Mouse (Mus musculus) hindbrain, postnatal 0 days (tissue): ENCODE measurements around the gene Timp3. TPM values are rescaled to one million over a fixed set of nuclear protein-coding genes. Genes with fewer than 3 reads are reported as not detected.

Experiments used
- ATAC-seq: fragments of 200-750 bp; cut with Nextera tagmentation; 2 replicates; pipeline ENCODE4 v1.8.0; 2017; ENCODE audit warnings: mild to moderate bottlenecking, moderate TSS enrichment, moderate library complexity
- DNase-seq: peaks from one replicate; pipeline ENCODE4 v3.0.0-alpha.2; 2015; ENCODE audit warnings: low spot score
- H3K27ac ChIP-seq: fragments of 300-500 bp; sonication (generic); 2 replicates; pipeline ENCODE4 v1.5.1; 2014; ENCODE audit warnings: mild to moderate bottlenecking
- H3K27me3 ChIP-seq: fragments of 300-500 bp; sonication (generic); 2 replicates; pipeline ENCODE4 v1.6.1; 2014; ENCODE audit warnings: low read length, mixed read lengths; ENCODE audit not compliant: insufficient read depth
- H3K36me3 ChIP-seq: fragments of 300-500 bp; sonication (generic); 2 replicates; pipeline ENCODE4 v1.6.1; 2014; ENCODE audit warnings: low read length, mixed read lengths; ENCODE audit not compliant: insufficient read depth
- H3K4me1 ChIP-seq: fragments of 300-500 bp; sonication (generic); 2 replicates; pipeline ENCODE4 v1.6.1; 2014; ENCODE audit warnings: antibody characterized with exemption, low read length, mixed read lengths; ENCODE audit not compliant: insufficient read depth
- H3K4me2 ChIP-seq: fragments of 300-500 bp; sonication (generic); 2 replicates; pipeline ENCODE4 v1.6.1; 2014; ENCODE audit warnings: low read depth, mild to moderate bottlenecking, low read length, moderate library complexity, mixed read lengths
- H3K4me3 ChIP-seq: fragments of 300-500 bp; sonication (generic); 2 replicates; pipeline ENCODE4 v1.5.1; 2014; ENCODE audit warnings: low read length
- H3K9ac ChIP-seq: fragments of 300-500 bp; sonication (generic); replicated peaks from 2 replicates; pipeline ENCODE4 v1.6.1; 2014; ENCODE audit warnings: mild to moderate bottlenecking, low read length, moderate library complexity, mixed read lengths
- H3K9me3 ChIP-seq: fragments of 300-500 bp; sonication (generic); 2 replicates; pipeline ENCODE4 v1.6.1; 2016; ENCODE audit warnings: low read length, mixed read lengths
- CTCF ChIP-seq: IDR thresholded peaks from 2 replicates; pipeline ENCODE4 v1.5.1; 2016; ENCODE audit warnings: antibody characterized with exemption, control low read depth, low read depth
- WGBS: fragments of 180-500 bp; shearing (Covaris S2); extraction: QIAGEN DNeasy Blood & Tissue Kit; methylation state at CpG from one replicate; pipeline ENCODE4 v1.1.7; 2014; 5-methylcytosine and 5-hydroxymethylcytosine counted together
- polyA plus RNA-seq: library from polyadenylated mRNA; unstranded; fragments of >200 nt; fragmentation: Nextera tagmentation; extraction: Ambion mirVana; gene quantifications from 2 replicates; pipeline ENCODE4 v1.2.1, GENCODE M21; 2015
- total RNA-seq: library from RNA; depleted of rRNA; stranded (reverse); fragments of >200 nt; gene quantifications from 2 replicates; pipeline ENCODE4 v1.2.3, GENCODE M21; 2014

The Timp3 gene
- total and polyA plus RNA-seq, 2 experiments from 2014 or later = 60.0 to 162 TPM

- no peak overlapping the region for H3K4me2 ChIP-seq
- peaks cover 4% of the 10 kb centered on the region; the same call in 1 of the 2 replicates for H3K4me1 ChIP-seq
- no peaks in the 10 kb centered on the region for H3K36me3 ChIP-seq
- WGBS = 54% methylated on average over 7 of the region's 7 CpGs
- TF ChIP-seq CTCF = no peak
- H3K9me3 ChIP-seq = no peaks in the 10 kb centered on the region
- H3K27ac ChIP-seq = peak overlapping the region; percentile 52; the same call in 1 of the 2 replicates
- ATAC-seq (peak; percentile 24; the same call in 1 of the 2 replicates), DNase-seq (peak; percentile 40)
- H3K9ac ChIP-seq = no peak overlapping the region
- H3K27me3 ChIP-seq = no peaks in the 10 kb centered on the region
- H3K4me3 ChIP-seq = no peak overlapping the region
Measured at GRCm38 (mm10) chr10:86358307-86358975, 58.3 kb downstream of the Timp3 start.

- Histone ChIP-seq H3K4me1 (peaks cover 4% of the 10 kb centered on the region; the same call in 1 of the 2 replicates), H3K27me3 (no peaks in the 10 kb centered on the region), H3K4me3 (no peak overlapping the region), H3K27ac (peak overlapping the region; percentile 27), H3K9me3 (no peaks in the 10 kb centered on the region), H3K9ac (no peak overlapping the region), H3K4me2 (no peak overlapping the region), H3K36me3 (no peaks in the 10 kb centered on the region)
- 33% methylated on average over 2 of the region's 2 CpGs for WGBS
- ATAC-seq (peak; percentile 63; the same call in 1 of the 2 replicates), DNase-seq (peak; percentile 59)
- TF ChIP-seq CTCF = no peak
Measured at GRCm38 (mm10) chr10:86359208-86359607, 59.0 kb downstream of the Timp3 start.

DNA sequence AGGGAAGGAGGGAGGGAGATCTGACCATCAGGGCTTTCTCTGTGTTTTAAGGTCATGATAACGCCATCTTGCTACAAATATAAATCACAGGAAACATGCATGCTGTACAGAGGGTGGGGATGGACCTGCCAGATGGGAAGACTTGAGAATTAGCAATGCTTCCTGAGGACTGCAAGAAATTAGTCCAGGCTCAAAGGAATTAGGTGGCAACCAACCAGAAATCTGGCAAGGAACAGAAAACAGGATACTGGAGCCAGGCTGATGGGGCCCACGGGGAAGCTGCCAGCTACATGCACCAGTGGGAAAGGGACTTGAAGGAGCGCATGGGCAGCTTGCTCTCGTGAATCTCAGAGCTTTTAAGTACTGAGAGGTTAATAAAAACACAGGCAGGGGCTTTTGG is 59.5 kb downstream of the Timp3 start:
- peaks cover 4% of the 10 kb centered on the region; the same call in 1 of the 2 replicates for H3K4me1 ChIP-seq
- TF ChIP-seq CTCF = no peak
- H3K4me3 ChIP-seq = no peak overlapping the region
- H3K4me2 ChIP-seq = no peak overlapping the region
- H3K36me3 ChIP-seq = no peaks in the 10 kb centered on the region
- no peak overlapping the region for H3K9ac ChIP-seq
- DNase-seq (peak; percentile 77), ATAC-seq (peak; percentile 52; the same call in 1 of the 2 replicates)
- no peaks in the 10 kb centered on the region for H3K27me3 ChIP-seq
- 39% methylated on average over 4 of the region's 4 CpGs for whole genome bisulfite sequencing
- H3K9me3 ChIP-seq = no peaks in the 10 kb centered on the region
- H3K27ac ChIP-seq = peak overlapping the region; percentile 27

- TF ChIP-seq CTCF = no peak
- Histone ChIP-seq H3K9me3 (no peaks in the 10 kb centered on the region), H3K4me2 (no peak overlapping the region), H3K27me3 (no peaks in the 10 kb centered on the region), H3K36me3 (no peaks in the 10 kb centered on the region), H3K4me3 (no peak overlapping the region), H3K27ac (no peak overlapping the region), H3K9ac (no peak overlapping the region), H3K4me1 (peaks cover 4% of the 10 kb centered on the region; the same call in 1 of the 2 replicates)
- ATAC-seq (no peak), DNase-seq (no peak)
- WGBS = 85% methylated on average over 8 of the region's 8 CpGs
Measured at GRCm38 (mm10) chr10:86363669-86364309, 63.6 kb downstream of the Timp3 start.

GRCm38 (mm10) chr10:86365632-86366092 is 65.5 kb downstream of the Timp3 start:
- no peaks in the 10 kb centered on the region for H3K9me3 ChIP-seq
- no peak overlapping the region for H3K9ac ChIP-seq
- no peak for TF ChIP-seq CTCF
- H3K4me1 ChIP-seq = no peaks in the 10 kb centered on the region
- H3K4me2 ChIP-seq = no peak overlapping the region
- no peak overlapping the region for H3K27ac ChIP-seq
- no peak overlapping the region for H3K4me3 ChIP-seq
- WGBS = 39% methylated on average over 5 of the region's 5 CpGs
- no peaks in the 10 kb centered on the region for H3K27me3 ChIP-seq
- H3K36me3 ChIP-seq = no peaks in the 10 kb centered on the region
- ATAC-seq (peak; percentile 65), DNase-seq (peak; percentile 49)

GRCm38 (mm10) chr10:86367346-86367745 is 67.2 kb downstream of the Timp3 start:
- Histone ChIP-seq H3K27me3 (no peaks in the 10 kb centered on the region), H3K9me3 (no peaks in the 10 kb centered on the region), H3K4me1 (no peaks in the 10 kb centered on the region), H3K4me2 (no peak overlapping the region), H3K4me3 (no peak overlapping the region), H3K9ac (no peak overlapping the region), H3K36me3 (no peaks in the 10 kb centered on the region), H3K27ac (no peak overlapping the region)
- 89% methylated on average over 4 of the region's 4 CpGs for WGBS
- DNase-seq (no peak), ATAC-seq (no peak)
- no peak for TF ChIP-seq CTCF
